Mouse (Mus musculus): ENCODE data around the gene Mib2. TPM values are rescaled to one million over a fixed set of nuclear protein-coding genes. Genes with fewer than 3 reads are reported as not detected.

Gene Mib2
- polyA plus RNA-seq (2021; fragmentation: Nextera tagmentation): 14.8 and 16.5 TPM in 2 replicates
- long read RNA-seq, experiment 1, partial matches to known transcripts: 13 of 28 reads
- long read RNA-seq, experiment 1, other reads (novel, unspliced or antisense): 13 of 28 reads
- long read RNA-seq, experiment 2, transcript Mib2-201 (19 exons, 3,642 nt): major isoform, 41 of 193 reads
- long read RNA-seq, experiment 2, partial matches to known transcripts: 14 of 193 reads
- long read RNA-seq, experiment 2, other reads (novel, unspliced or antisense): 137 of 193 reads

DNA sequence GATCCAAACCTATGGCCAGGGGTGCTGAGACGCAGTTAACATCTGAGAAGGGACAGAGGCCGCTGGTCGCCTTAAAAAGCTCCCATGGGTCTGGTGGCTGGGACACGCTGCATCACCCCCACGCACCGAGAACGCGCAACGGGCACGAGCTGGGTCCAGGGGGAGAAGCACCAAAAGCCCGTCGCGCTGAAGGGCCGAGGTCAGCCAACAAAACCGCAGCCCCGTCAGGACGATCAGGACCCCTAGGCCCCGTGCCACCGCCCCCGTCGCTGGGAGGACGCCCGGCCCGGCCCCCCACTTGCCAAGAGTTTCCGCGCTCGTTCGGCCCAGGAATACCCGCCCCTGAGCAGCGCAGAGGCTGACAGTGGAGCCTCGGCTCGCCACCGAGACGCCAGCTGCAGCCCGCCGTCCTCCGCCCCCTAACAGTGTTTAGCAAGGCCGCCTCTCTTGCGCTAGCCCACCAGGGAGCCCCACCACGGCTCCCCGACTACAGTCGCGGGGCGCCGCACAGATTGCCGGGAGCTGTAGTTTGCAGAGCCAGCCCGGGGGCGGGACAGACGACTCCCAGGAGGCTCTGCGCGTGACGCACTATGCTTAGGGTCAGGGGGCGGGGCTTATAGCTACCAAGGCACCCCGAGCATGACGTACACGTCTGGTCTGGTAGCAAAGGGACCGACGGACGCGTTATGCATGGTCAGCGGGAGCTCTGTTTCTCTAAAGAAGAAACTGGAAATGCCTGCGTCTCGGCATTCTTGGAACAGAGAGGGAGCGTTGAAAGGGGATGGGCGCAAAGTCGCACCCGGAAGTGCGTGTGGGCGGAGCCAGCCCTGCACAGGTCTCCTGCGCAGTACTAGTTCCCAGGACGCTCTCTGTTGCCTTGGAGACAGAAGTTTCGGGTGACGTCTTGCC, at the start of gene Mib2:
Mib2 (minus strand) TSS at position 510 of the 909 bp plus-strand sequence.

DNA sequence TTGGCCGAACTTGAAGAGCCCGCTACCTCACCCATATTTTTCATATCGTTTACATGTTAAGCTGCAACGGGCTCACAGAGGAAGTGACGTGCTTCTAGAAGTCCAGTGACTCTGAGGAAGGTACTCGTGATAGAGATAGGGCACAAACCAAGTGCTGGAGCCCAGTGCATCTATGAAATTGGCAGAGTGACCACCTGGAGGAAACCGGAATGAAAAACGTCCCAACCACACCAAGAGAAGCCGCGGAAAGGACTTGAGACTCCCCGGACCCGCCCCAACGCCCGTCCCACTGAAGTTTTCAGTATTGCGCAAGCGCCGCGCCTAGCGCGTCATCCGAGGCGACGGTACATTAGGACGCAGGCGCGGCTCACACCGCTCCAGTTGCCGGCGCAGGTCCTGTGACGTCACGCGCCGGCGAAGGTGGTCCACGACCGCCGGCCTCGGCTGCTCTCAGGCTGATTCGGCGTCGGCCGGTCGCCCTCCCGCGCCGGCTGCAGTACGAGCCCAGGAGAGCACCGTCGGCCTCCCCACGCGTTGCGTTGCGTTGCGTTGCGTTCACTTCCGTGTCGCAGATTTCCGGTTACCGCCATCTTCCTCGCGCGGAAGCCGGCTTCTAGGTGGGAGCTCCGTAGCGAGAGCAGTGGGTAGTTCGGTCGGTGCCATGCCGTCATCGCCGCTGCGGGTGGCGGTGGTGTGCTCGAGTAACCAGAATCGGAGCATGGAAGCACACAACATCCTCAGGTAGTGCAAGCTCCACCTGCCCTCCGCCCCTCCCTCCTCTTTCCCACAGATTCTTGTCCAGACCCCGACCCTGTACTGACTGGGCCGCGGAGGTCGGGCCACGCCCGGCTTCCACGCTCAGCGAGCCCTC, 36.0 kb upstream of the Mib2 start, which contains the start of gene Ssu72:
Ssu72 (plus strand) TSS at position 80 of the 871 bp plus-strand sequence.

DNA sequence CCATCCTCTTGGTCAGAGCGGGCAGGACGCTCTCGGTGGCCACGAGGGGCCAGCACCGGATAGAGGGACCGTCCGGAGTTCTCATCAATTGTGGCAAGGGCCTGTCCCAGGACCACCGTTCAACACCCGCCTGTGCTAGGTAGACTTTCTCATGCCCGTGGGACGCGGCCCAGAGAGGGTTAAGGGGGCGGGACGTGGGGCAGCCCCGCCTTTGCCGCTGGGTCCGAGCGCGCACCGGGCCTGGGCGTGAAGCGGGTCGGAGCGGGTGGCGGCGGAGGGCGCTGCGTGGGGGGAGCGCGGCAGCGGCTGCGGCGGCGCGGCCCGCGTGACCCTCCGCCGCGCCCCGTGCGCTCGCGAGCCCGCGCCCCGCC, 25.1 kb upstream of the Mib2 start, which contains the start of gene Fndc10:
Fndc10 (plus strand) TSS at position 232 of the 371 bp plus-strand sequence.

DNA sequence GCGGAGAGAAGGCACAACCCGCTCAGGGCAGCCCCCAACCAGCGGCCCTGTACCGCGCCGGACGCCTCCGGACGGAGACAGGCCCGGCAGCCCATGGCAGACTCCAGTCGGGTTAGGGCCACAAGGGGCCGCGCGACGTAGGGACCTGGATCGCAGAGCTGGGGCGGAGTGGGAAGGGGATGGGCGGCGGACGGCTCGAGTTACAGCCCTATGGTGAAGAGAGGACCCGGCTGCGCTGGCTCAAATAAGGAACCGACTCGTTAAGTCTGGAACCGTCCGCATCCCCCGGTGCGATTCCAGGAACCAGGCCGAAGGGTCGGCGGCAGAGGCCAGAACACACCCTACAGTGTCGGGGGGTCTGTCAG, 15.9 kb downstream of the Mib2 start, which contains the start of gene Mmp23:
Mmp23 (minus strand) TSS at position 299 of the 365 bp plus-strand sequence.

DNA sequence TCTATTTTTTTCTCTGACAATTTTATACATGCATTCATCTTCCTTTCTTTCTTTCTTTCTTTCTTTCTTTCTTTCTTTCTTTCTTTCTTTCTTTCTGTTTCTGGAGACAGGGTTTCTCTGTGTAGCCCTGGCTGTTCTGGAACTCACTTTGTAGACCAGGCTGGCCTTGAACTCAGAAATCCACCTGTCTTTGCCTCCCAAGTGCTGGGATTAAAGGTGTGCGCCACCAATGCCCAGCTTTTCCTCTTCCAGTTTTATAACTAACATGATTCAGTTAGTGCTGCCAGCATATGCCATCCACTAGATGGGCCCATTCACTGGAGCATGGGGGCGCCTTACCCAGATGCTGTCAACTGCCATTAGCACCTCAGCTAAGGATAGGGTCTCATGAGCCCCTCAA, 23.7 kb downstream of the Mib2 start, which contains the start of gene Gm10563:
Gm10563 (minus strand) TSS at position 101 of the 400 bp plus-strand sequence.

DNA sequence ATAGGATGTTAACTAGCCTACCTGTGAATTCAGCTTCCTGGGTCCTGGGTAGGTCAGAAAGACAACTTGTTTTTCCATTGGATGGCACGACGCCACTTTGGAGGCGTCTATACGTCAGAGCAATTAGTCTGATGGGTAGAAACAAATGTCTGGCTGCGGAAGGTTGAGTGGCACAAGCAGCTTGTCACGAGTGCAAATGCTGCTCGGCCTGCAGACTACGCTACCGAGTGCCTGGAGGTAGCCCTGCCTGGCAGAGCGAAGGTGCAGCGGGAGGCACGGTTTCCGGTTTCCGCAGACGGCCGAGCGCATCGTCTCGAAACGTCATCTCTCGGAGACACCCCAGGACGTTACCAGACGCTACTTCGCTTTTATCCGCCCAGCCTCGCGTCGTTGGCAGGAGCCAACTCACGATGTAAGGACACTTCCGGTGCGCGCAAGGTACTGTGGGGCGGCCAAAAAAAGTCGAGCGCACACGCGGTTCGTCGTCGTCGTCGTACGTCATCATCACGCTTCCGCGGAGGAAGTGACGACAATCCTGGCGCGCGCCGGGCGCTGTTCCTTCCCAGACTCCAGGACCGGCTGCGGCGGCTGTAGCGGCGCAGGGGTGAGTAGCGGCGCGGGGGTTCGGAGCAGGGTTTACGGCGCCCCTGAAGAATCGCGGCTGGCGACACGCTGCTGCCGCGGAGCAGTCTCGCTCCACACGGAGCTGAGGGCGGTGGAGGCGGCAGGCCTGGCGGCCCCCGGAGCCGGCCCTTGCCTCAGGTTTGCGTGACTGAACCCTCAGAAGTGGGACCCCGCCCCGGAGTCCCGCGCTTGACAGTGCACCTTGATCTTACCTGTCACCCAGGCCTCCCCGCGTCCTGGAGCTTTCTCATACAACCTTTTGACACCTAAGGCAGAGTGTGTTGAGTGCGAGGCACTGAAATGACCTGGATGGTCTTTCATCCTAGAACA, 44.4 kb downstream of the Mib2 start, which contains the start of gene Cdk11b:
Cdk11b (plus strand) TSS at position 517 of the 954 bp plus-strand sequence.

Other genes starting within 250 kb of the Mib2 start
- gene Tmem52, start 200.1 kb downstream of the Mib2 start, polyA plus RNA-seq (2021; fragmentation: Nextera tagmentation): 7.6 and 8.3 TPM in 2 replicates
- gene Gnb1, start 177.8 kb downstream of the Mib2 start, polyA plus RNA-seq (2021; fragmentation: Nextera tagmentation): 837 and 1,392 TPM in 2 replicates
- 58.4 and 62.6 TPM in 2 replicates for gene Nadk, start 106.8 kb downstream of the Mib2 start, polyA plus RNA-seq (2021; fragmentation: Nextera tagmentation)
- gene Slc35e2, start 67.8 kb downstream of the Mib2 start, polyA plus RNA-seq (2021; fragmentation: Nextera tagmentation): 26.4 and 31.2 TPM in 2 replicates
- 35.4 and 39.2 TPM in 2 replicates for gene Cdk11b, start 44.3 kb downstream of the Mib2 start, polyA plus RNA-seq (2021; fragmentation: Nextera tagmentation)
- gene Gm10563, start 23.8 kb downstream of the Mib2 start, polyA plus RNA-seq (2021; fragmentation: Nextera tagmentation): not detected in 2 replicates
- gene Mmp23, start 15.8 kb downstream of the Mib2 start, polyA plus RNA-seq (2021; fragmentation: Nextera tagmentation): 0.45 and 0.87 TPM in 2 replicates
- 10.0 and 11.8 TPM in 2 replicates for gene Fndc10, start 25.1 kb upstream of the Mib2 start, polyA plus RNA-seq (2021; fragmentation: Nextera tagmentation)
- 201 and 210 TPM in 2 replicates for gene Ssu72, start 35.6 kb upstream of the Mib2 start, polyA plus RNA-seq (2021; fragmentation: Nextera tagmentation)
- gene Tmem240, start 65.6 kb upstream of the Mib2 start, polyA plus RNA-seq (2021; fragmentation: Nextera tagmentation): 2.4 and 2.9 TPM in 2 replicates
- gene Atad3a, start 91.9 kb upstream of the Mib2 start, polyA plus RNA-seq (2021; fragmentation: Nextera tagmentation): 28.5 and 32.9 TPM in 2 replicates
- 14.0 and 15.3 TPM in 2 replicates for gene Vwa1, start 105.5 kb upstream of the Mib2 start, polyA plus RNA-seq (2021; fragmentation: Nextera tagmentation)
- 10.0 and 10.7 TPM in 2 replicates for gene Tmem88b, start 116.7 kb upstream of the Mib2 start, polyA plus RNA-seq (2021; fragmentation: Nextera tagmentation)
- 0.19 TPM in 1 of 2 replicates, not detected in the other for gene Ankrd65, start 121.2 kb upstream of the Mib2 start, polyA plus RNA-seq (2021; fragmentation: Nextera tagmentation)
- gene Mrpl20, start 133.7 kb upstream of the Mib2 start, polyA plus RNA-seq (2021; fragmentation: Nextera tagmentation): 367 and 368 TPM in 2 replicates
- gene Ccnl2, start 143.3 kb upstream of the Mib2 start, polyA plus RNA-seq (2021; fragmentation: Nextera tagmentation): 23.5 and 25.2 TPM in 2 replicates
- gene Aurkaip1, start 162.1 kb upstream of the Mib2 start, polyA plus RNA-seq (2021; fragmentation: Nextera tagmentation): 269 and 273 TPM in 2 replicates
- 6.7 and 11.4 TPM in 2 replicates for gene Mxra8, start 170.5 kb upstream of the Mib2 start, polyA plus RNA-seq (2021; fragmentation: Nextera tagmentation)
- 4.7 TPM in 2 replicates for gene Dvl1, start 178.2 kb upstream of the Mib2 start, polyA plus RNA-seq (2021; fragmentation: Nextera tagmentation)
- 0.05 and 0.08 TPM in 2 replicates for gene Tas1r3, start 194.2 kb upstream of the Mib2 start, polyA plus RNA-seq (2021; fragmentation: Nextera tagmentation)
- gene Cptp, start 200.2 kb upstream of the Mib2 start, polyA plus RNA-seq (2021; fragmentation: Nextera tagmentation): 14.0 and 15.0 TPM in 2 replicates
- gene Ints11, start 200.3 kb upstream of the Mib2 start, polyA plus RNA-seq (2021; fragmentation: Nextera tagmentation): 35.4 and 38.5 TPM in 2 replicates
- 45.2 and 57.4 TPM in 2 replicates for gene Pusl1, start 222.6 kb upstream of the Mib2 start, polyA plus RNA-seq (2021; fragmentation: Nextera tagmentation)
- gene Acap3, start 222.6 kb upstream of the Mib2 start, polyA plus RNA-seq (2021; fragmentation: Nextera tagmentation): 25.0 and 25.7 TPM in 2 replicates

Data from layer of hippocampus, adult 6 months (tissue).